Mouse (Mus musculus) lung, postnatal 0 days (tissue): ENCODE results near the gene Vmn1r51.

Experiments used
- CTCF ChIP-seq: IDR thresholded peaks from 2 replicates; pipeline ENCODE4 v1.5.1; 2016; ENCODE audit warnings: antibody characterized with exemption, mild to moderate bottlenecking
- EP300 ChIP-seq: IDR thresholded peaks from 2 replicates; pipeline ENCODE4 v1.6.1; 2016; ENCODE audit warnings: antibody characterized with exemption, mild to moderate bottlenecking, control low read depth

DNA sequence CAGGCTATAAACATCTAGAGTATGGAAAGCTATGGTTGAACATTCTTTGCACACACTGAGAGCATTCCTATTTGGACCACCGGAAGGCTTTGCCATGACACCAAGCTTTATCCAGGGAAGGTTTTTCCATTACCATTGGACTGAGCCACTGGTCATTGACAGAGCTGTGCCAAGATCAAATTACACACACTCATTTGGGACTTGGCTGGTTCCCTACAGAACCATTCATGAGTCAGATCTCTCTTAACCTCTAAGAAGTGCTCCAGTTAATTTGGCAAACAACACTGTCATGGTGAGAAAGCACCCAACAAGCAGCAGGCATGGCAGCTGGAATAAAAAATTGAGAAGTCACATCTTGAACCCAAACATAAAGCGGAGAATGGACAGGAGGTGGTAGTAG is 21.8 kb upstream of the Vmn1r51 start:
- no peak for TF ChIP-seq CTCF
- no peak for TF ChIP-seq EP300
